Mouse (Mus musculus) spleen, postnatal 36 days (tissue): ENCODE measurements around the gene Cntrob.

Experiments
- DNase-seq, 2 experiments: peaks; one replicate each; pipeline ENCODE4 v3.0.0; 2022; ENCODE audit warnings: low spot score in 2 of 2, mixed read lengths in 1 of 2

Gene Cntrob

DNA sequence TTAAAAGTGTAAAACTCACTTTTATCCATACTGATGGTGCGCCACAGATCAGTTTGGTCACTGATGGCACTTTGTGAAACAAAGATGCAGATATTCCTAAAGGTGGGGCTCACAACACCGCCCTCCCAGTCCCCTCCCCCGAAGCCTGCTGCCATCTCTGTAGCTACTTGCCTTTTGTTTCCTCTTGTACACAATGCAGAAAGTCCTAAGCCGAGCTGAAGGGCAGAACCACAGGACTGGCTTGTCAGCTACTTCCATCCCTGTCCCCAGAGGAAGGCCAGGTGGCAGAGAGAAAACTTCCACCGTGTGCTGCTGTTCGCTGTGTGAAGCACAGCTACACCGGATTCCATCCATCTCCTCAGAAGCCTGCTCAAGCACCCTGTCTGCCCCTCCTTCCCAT lies 25.3 kb downstream of the Cntrob start:
- DNase-seq = no peak

DNA sequence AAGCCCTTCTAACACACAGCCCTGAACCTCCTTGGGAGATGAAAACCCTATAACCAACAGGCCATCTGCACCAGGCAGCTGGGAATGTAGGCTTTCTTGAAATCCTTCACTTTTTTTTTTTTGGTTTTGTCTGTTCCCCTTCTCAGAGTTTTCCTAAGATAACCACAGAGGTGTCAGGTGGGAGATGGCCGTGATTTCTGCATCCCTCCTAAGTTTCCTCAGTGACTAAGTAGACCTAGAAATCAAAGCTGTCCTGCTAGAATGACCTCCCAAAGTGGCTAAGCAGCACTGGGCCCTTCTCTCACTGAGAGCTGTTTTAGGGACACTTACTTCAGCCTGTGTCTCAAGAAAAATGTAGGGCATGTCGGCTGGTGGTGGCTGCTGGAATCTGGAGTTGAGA lies 25.8 kb downstream of the Cntrob start:
- no peak for DNase-seq

DNA sequence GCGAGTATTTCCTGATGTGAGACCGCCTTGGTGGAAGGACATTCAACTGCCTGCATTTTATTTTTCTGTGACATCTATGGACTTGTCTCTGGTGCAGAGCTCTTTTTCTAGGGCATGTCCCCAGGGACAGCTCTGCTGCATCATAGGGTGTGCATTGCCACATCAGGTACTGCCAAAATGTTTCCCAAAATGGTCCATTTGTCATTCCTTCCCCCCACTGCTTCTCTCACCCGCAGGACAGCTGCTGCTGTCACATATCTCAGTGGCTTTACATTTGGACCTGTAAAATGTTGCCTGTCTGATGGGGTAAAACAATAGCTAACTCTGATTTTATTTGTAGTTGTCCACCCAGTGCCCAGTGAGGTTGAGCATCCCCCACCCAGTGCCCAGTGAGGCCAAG lies 28.3 kb downstream of the Cntrob start:
- no peak for DNase-seq

- DNase-seq = no peak
These were observed 32.5 kb downstream of the Cntrob start for GRCm38 (mm10) chr11:69291111-69291510.

- no peak for DNase-seq
These were observed 46.3 kb downstream of the Cntrob start for GRCm38 (mm10) chr11:69277267-69277666.

GRCm38 (mm10) chr11:69276081-69276480 lies 47.5 kb downstream of the Cntrob start:
- DNase-seq = no peak

DNA sequence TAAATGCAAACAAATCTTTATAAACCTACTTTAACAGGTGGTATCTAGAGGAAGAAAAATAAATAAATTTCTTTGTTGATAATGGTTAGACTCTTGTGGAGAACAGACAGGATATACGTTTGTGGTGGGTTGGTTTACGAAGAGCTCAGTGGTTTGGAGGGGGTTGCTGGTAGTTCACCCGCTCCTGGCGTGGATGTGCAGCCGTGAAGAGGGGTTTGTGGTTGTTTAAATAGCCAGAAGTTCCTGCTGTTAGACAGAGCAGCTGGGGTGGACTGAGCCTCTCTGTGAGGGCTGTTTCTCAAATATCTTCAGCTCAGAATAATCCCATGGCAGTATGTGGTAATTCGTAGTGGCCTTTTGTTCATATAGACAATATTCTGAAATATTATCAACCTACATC lies 47.9 kb downstream of the Cntrob start:
- no peak for DNase-seq

DNA sequence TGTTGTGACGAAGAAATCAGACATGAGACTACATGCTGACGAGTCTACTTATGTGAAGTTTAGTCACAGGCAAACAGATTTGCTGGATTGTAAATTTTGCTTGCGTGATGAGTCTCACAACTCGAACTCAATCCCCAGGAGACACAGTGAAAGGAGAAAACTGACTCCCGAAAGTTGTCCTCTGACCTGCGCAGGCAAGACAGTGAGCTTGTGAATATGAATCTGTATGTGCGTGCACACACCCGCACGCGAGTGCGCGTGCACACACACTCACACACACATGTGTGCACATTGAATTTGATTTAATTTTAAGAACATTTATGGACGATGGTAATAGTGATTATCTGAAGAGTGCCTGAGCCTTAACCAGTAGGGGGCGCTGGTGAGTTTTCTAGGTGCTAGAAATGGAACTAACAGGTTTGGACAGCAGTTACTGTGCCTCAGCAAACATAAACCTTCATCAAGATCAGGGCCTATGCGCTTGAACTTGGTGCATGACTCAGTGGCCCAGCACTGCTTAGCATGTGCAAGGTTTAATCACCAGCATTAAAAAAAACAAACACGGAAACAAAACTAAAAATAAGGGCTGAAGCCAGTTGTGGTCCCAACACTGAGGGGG lies 51.3 kb downstream of the Cntrob start:
- DNase-seq = peak; percentile 57 to 77

GRCm38 (mm10) chr11:69269575-69269974 lies 54.0 kb downstream of the Cntrob start:
- peak; percentile 58 to 60 for DNase-seq

DNA sequence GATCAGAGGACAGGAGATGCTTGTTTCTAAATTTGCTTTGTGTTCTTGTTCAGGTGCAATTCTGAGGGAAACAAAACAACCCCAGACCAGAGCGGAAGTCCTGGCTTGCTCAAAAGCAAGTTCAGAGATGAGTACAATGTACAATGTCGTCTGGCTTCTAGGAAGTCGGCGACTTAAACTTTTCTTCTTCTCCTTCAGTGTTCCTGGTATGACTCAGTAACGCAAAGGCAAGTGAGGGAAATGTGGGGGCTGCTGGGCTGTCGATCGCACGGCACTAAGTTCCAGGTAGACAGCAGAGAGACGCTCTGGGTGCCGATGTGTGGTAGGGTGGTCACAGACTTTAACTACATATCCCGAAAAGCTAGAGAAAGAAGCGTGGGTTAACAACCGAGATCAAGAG lies 55.5 kb downstream of the Cntrob start:
- no peak for DNase-seq

GRCm38 (mm10) chr11:69267341-69267740 lies 56.2 kb downstream of the Cntrob start:
- DNase-seq = no peak

- DNase-seq = peak; percentile 60 to 65
These were observed 57.3 kb downstream of the Cntrob start for GRCm38 (mm10) chr11:69266253-69266652.

- DNase-seq = no peak
These were observed 58.2 kb downstream of the Cntrob start for GRCm38 (mm10) chr11:69265410-69265809.

DNA sequence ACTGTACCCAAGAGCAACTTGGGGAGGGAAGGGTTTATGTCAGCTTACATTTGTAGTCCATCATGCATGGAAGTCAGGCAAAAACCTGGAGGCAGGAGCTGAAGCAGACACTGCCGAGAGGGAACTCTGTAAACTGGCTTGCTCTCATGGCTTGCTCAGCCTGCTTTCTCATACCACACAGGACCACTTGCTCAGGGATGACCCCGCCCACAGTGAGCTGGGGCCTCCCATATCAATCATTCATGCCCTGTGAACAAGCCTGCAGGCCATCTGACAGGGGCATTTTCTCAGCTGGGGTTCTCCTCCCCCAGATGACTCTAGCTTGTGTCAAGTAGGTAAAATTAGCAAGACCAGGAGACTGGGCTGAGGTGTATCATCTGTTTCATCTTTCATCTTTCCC lies 59.3 kb downstream of the Cntrob start:
- DNase-seq = no peak

GRCm38 (mm10) chr11:69260111-69260510 lies 63.5 kb downstream of the Cntrob start:
- DNase-seq = no peak

GRCm38 (mm10) chr11:69258287-69258686 lies 65.3 kb downstream of the Cntrob start:
- DNase-seq = peak; percentile 43 to 48

DNA sequence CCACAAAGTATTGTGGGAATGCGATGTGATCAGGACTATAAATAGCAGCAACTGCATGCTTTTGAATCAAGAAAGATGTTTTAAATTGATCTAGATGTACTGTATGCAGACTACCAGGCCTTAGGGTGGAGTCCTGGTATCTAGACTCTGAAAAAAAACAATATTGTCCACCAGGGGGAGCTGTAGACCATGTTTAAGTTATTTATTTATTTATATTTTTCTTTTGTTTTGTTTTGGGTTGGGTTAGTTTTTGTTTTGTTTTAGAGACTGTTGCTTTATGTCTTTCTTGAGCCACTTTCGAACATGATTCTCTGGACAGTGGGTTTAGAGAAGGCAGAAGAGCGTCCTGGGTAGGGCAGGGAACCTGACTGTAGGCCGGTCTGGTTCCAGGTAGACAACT lies 65.8 kb downstream of the Cntrob start:
- DNase-seq = peak in 1 of 2 experiments; percentile 18

- no peak for DNase-seq
These were observed 66.5 kb downstream of the Cntrob start for GRCm38 (mm10) chr11:69257072-69257471.

GRCm38 (mm10) chr11:69254808-69255207 lies 68.8 kb downstream of the Cntrob start:
- DNase-seq = no peak

- DNase-seq = no peak
These were observed 70.4 kb downstream of the Cntrob start for GRCm38 (mm10) chr11:69253131-69253530.

- DNase-seq = no peak
These were observed 71.6 kb downstream of the Cntrob start for GRCm38 (mm10) chr11:69251953-69252352.

DNA sequence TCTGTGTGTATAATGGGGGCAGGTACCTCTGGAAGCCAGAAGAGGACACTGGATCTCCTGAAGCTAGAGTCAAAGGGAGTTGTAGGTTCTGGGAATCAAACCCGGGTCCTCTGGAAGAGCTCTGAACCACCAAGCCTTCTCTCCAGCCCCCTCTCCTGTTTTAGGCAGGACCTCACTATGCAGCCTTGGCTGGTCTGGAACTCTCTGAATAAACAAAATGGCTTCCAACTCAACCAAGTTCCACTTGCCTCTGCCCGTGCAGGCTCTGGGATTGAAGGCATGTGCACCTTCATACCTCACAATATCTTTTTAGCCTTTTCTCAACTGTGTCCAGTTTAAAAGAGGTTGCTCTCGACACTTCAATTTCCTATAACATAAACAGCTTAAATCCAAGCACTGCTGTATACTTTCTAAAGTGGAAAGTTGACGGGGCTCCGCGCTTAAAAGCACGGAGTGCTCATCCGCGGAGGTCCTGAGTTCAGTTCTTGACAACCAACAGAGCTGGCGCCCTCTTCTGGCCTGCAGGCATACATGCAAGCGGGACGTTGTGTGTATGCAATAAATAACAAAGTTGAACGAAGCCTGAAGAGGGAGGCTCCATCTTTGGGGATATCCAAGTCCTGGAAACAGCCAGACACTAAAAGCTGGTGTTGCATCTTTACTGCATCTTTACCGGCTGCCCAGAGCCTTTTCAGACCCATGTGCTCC lies 72.3 kb downstream of the Cntrob start:
- DNase-seq = no peak

- DNase-seq = no peak
These were observed 73.5 kb downstream of the Cntrob start for GRCm38 (mm10) chr11:69250106-69250505.
